Mouse (Mus musculus) cerebellum, adult 18-20 months (tissue): ENCODE measurements around the gene Mybpc1.
"Not testable (repeated sequence)": the region's sequence is repeated elsewhere in the genome, so short reads cannot be mapped to it uniquely, and the experiment has no call there.

Experiments
- DNase-seq, 2 experiments: peaks; one replicate each; pipeline ENCODE4 v3.0.0; 2021

Gene Mybpc1

GRCm38 (mm10) chr10:88492658-88493057, 112.3 kb downstream of the Mybpc1 start:
- no peak for DNase-seq

GRCm38 (mm10) chr10:88491632-88492031, 113.3 kb downstream of the Mybpc1 start:
- DNase-seq = no peak

- DNase-seq = no peak
These were observed 116.3 kb downstream of the Mybpc1 start for GRCm38 (mm10) chr10:88488629-88489028.

- DNase-seq = not testable (repeated sequence)
These were observed 122.1 kb downstream of the Mybpc1 start for GRCm38 (mm10) chr10:88482866-88483265.
